Comparison of ENCODE assay signal across 7 mouse cellular contexts in the genomic region with DNA sequence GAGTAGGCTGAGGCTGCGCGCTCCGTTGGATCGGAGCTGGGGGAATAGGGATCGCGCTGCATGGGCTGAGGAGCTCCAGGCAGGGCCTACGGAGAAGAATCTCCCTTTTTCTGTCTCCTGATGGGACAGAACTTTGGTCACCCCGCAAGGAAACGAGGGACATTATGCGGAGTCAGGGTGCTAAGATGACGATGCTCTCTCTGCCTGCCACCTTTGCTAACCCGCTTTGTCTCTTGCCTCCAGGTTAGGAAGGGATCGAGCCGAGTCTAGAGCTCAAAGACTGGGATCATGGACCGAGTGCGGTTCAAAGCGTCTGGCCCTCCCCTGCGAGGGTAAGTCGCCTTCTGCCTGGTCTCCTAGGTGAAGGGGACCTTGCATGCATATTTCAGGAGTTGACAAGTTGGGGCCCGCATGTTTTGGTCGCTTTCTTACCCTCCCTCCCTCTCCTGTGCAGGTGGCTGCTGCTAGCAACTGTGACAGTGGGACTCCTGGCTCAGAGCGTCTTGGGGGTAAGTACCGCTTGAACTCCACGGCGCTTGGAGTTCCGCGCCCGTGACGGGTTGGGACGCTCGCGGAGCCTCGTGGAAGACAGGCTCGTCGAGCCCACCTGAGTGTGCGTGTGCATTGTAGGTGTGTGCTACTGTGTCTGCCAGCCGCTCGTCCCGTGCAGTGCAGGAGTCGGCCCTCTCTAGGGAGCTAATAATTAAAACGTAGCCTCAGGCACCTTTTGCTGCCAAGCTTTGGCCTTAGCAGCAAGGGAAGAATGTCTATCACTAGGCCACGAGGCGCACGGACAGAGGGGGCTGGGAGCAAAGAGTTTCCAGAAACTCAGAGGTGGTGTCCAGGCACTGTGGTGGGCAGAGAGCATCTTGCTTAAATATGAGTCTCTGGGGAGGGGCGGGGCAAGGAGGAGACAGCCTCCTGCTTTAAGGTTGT. TPM values are rescaled to one million over a fixed set of nuclear protein-coding genes. Genes with fewer than 3 reads are reported as not detected.
DNase-seq lines count a peak whose midpoint lies in the region; ATAC-seq and TF ChIP-seq lines count a peak whose summit lies in the region.

No protein-coding gene starts in this region.

- peak; percentile 58 for DNase-seq in Muller cell, postnatal 12 days (ENCODE audit: inconsistent ontology term)
- peak; percentile 66 for DNase-seq in forebrain, embryonic 11.5 days (ENCODE audit: low spot score)
- DNase-seq in liver, embryonic 11.5 days (ENCODE audit: low spot score) = peak; percentile 40
- no peak for DNase-seq in thymus, postnatal 4 days

- H3K4me2 ChIP-seq in forebrain, embryonic 11.5 days (ENCODE audit: low read depth, low read length, severe bottlenecking) = peak overlapping the region; percentile 96
- peak overlapping the region; percentile 93 for H3K4me2 ChIP-seq in hindbrain, embryonic 13.5 days
- peak overlapping the region; percentile 72 for H3K4me2 ChIP-seq in liver, embryonic 11.5 days
- peak overlapping the region; percentile 90 for H3K4me2 ChIP-seq in neural tube, embryonic 12.5 days (replicated peaks)

- peaks cover 35% of the 10 kb centered on the region for H3K4me1 ChIP-seq in E14TG2a.4 (replicated peaks; ENCODE audit: low read depth, low read length)
- H3K4me1 ChIP-seq in forebrain, embryonic 11.5 days (replicated peaks; ENCODE audit: control insufficient read depth, insufficient read depth, low read length) = peaks cover 15% of the 10 kb centered on the region
- H3K4me1 ChIP-seq in hindbrain, embryonic 13.5 days (replicated peaks) = peaks cover 27% of the 10 kb centered on the region
- no peaks in the 10 kb centered on the region; the same call in 1 of the 2 replicates for H3K4me1 ChIP-seq in liver, embryonic 11.5 days (replicated peaks; ENCODE audit: control insufficient read depth, insufficient read depth, low read length)
- peaks cover 24% of the 10 kb centered on the region for H3K4me1 ChIP-seq in neural tube, embryonic 12.5 days

- peak; percentile 23; the same call in 1 of the 2 replicates for ATAC-seq in forebrain, embryonic 11.5 days (replicated peaks; ENCODE audit: low FRiP score)
- peak; percentile 31 for ATAC-seq in hindbrain, embryonic 13.5 days (ENCODE audit: low FRiP score)
- ATAC-seq in liver, embryonic 11.5 days (replicated peaks; ENCODE audit: low FRiP score) = no peak
- no peak for ATAC-seq in neural tube, embryonic 12.5 days (ENCODE audit: low FRiP score, low read depth)

- H3K9ac ChIP-seq in forebrain, embryonic 11.5 days (ENCODE audit: low read length) = peak overlapping the region; percentile 73
- H3K9ac ChIP-seq in hindbrain, embryonic 13.5 days = peak overlapping the region; percentile 78
- H3K9ac ChIP-seq in liver, embryonic 11.5 days (ENCODE audit: low read depth, low read length) = peak overlapping the region; percentile 48
- H3K9ac ChIP-seq in neural tube, embryonic 12.5 days = peak overlapping the region; percentile 75

- H3K9me3 ChIP-seq in E14TG2a.4 (ENCODE audit: low read length) = no peaks in the 10 kb centered on the region
- H3K9me3 ChIP-seq in forebrain, embryonic 11.5 days (ENCODE audit: control insufficient read depth, low read length) = no peaks in the 10 kb centered on the region
- H3K9me3 ChIP-seq in hindbrain, embryonic 13.5 days = no peaks in the 10 kb centered on the region
- H3K9me3 ChIP-seq in liver, embryonic 11.5 days (ENCODE audit: control insufficient read depth, low read length) = no peaks in the 10 kb centered on the region
- H3K9me3 ChIP-seq in neural tube, embryonic 12.5 days = no peaks in the 10 kb centered on the region

- 2% methylated on average over 45 of the region's 45 CpGs for WGBS in forebrain, embryonic 11.5 days
- 2% methylated on average over 45 of the region's 45 CpGs for WGBS in hindbrain, embryonic 13.5 days
- WGBS in liver, embryonic 11.5 days = 3% methylated on average over 45 of the region's 45 CpGs
- WGBS in neural tube, embryonic 12.5 days = 2% methylated on average over 45 of the region's 45 CpGs

- peak overlapping the region; percentile 82 for H3K4me3 ChIP-seq in E14TG2a.4 (replicated peaks; ENCODE audit: low read length)
- H3K4me3 ChIP-seq in forebrain, embryonic 11.5 days (ENCODE audit: low read depth, low read length) = peak overlapping the region; percentile 62
- peak overlapping the region; percentile 59 for H3K4me3 ChIP-seq in hindbrain, embryonic 13.5 days
- H3K4me3 ChIP-seq in liver, embryonic 11.5 days (ENCODE audit: low read depth, low read length) = peak overlapping the region; percentile 60
- H3K4me3 ChIP-seq in neural tube, embryonic 12.5 days = peak overlapping the region; percentile 50

- no peak for TF ChIP-seq CTCF in E14TG2a.4 (conservative IDR thresholded peaks at IDR 0.05; ENCODE audit: low read length)

- peaks cover 97% of the 10 kb centered on the region for H3K27me3 ChIP-seq in E14TG2a.4 (ENCODE audit: insufficient read depth, low read length)
- peaks cover 34% of the 10 kb centered on the region for H3K27me3 ChIP-seq in forebrain, embryonic 11.5 days (ENCODE audit: control insufficient read depth, insufficient read depth, low read length)
- H3K27me3 ChIP-seq in hindbrain, embryonic 13.5 days = peaks cover 85% of the 10 kb centered on the region
- H3K27me3 ChIP-seq in liver, embryonic 11.5 days (replicated peaks; ENCODE audit: control insufficient read depth, insufficient read depth, low read length) = peaks cover 57% of the 10 kb centered on the region
- H3K27me3 ChIP-seq in neural tube, embryonic 12.5 days (replicated peaks) = peaks cover 51% of the 10 kb centered on the region

- H3K27ac ChIP-seq in forebrain, embryonic 11.5 days (ENCODE audit: low read depth, low read length) = no peak overlapping the region; the same call in 1 of the 2 replicates
- 0 out of 2 replicates have a peak overlapping the region, but pooled peaks have one; percentile 70 for H3K27ac ChIP-seq in hindbrain, embryonic 13.5 days
- no peak overlapping the region for H3K27ac ChIP-seq in liver, embryonic 11.5 days (ENCODE audit: low read depth, low read length)
- no peak overlapping the region for H3K27ac ChIP-seq in neural tube, embryonic 12.5 days

- no peaks in the 10 kb centered on the region for H3K36me3 ChIP-seq in E14TG2a.4 (ENCODE audit: insufficient read depth, low read length)
- no peaks in the 10 kb centered on the region for H3K36me3 ChIP-seq in forebrain, embryonic 11.5 days (ENCODE audit: control insufficient read depth, insufficient read depth, low read length)
- H3K36me3 ChIP-seq in hindbrain, embryonic 13.5 days = no peaks in the 10 kb centered on the region
- H3K36me3 ChIP-seq in liver, embryonic 11.5 days (ENCODE audit: control insufficient read depth, insufficient read depth, low read length) = no peaks in the 10 kb centered on the region
- H3K36me3 ChIP-seq in neural tube, embryonic 12.5 days = no peaks in the 10 kb centered on the region

RNA-seq across cellular contexts. Expression of gene Col4a1, which starts 0.8 kb away (rescaled TPM):
- 118 and 130 TPM in 2 replicates for polyA plus RNA-seq in forebrain, embryonic 11.5 days (2014; fragmentation: Nextera tagmentation; extraction: Ambion mirVana)
- polyA plus RNA-seq in hindbrain, embryonic 13.5 days (2015; fragmentation: Nextera tagmentation; extraction: Ambion mirVana) = 93.3 and 94.0 TPM in 2 replicates
- 40.8 and 45.7 TPM in 2 replicates for polyA plus RNA-seq in liver, embryonic 11.5 days (2014; fragmentation: Nextera tagmentation; extraction: Ambion mirVana)
- polyA plus RNA-seq in neural tube, embryonic 12.5 days (2016; fragmentation: Nextera tagmentation; extraction: Ambion mirVana) = 142 and 154 TPM in 2 replicates

RNA-seq across cellular contexts. Expression of gene Col4a2, which starts 0.8 kb away (rescaled TPM):
- polyA plus RNA-seq in forebrain, embryonic 11.5 days (2014; fragmentation: Nextera tagmentation; extraction: Ambion mirVana) = 40.4 and 45.4 TPM in 2 replicates
- 41.6 and 42.4 TPM in 2 replicates for polyA plus RNA-seq in hindbrain, embryonic 13.5 days (2015; fragmentation: Nextera tagmentation; extraction: Ambion mirVana)
- 12.2 and 13.1 TPM in 2 replicates for polyA plus RNA-seq in liver, embryonic 11.5 days (2014; fragmentation: Nextera tagmentation; extraction: Ambion mirVana)
- polyA plus RNA-seq in neural tube, embryonic 12.5 days (2016; fragmentation: Nextera tagmentation; extraction: Ambion mirVana) = 70.7 and 76.7 TPM in 2 replicates

Comparison
In these comparisons a context has a peak if more than half of its experiments do, and no peak if none do; other contexts are left out.
1. ATAC-seq: peak in forebrain, embryonic 11.5 days (single experiment) and hindbrain, embryonic 13.5 days (single experiment); none in liver, embryonic 11.5 days (single experiment) and neural tube, embryonic 12.5 days (single experiment).
2. Peak in every context shown above with its lines, with median percentiles within 50 percentile points of each other: H3K4me3 ChIP-seq, H3K4me2 ChIP-seq and H3K9ac ChIP-seq.